Comparison of ENCODE assay signal across 9 mouse cellular contexts in the genomic region with DNA sequence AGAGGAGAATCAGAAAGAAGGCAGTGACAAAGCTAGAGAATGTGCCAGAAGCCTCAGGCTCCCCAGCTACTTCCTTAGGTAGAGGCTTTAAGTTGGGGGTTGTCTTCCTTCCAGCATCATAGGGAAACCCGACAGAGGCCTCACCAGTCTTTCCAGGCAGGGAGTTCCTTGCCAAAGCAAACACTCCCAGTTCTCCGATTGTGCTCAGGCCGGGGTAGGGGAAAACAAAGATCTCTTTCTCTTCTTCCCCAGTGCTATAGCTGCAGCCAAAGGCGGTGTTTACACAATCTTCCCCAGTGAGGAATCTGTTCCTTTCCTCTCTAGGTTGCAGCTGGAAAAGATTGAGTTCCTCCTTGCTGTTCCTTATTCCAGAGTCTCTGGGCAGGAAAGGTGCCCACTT. TPM values are rescaled to one million over a fixed set of nuclear protein-coding genes. Genes with fewer than 3 reads are reported as not detected.
DNase-seq lines count a peak whose midpoint lies in the region; ATAC-seq and TF ChIP-seq lines count a peak whose summit lies in the region.
"Had no signal": no experiment of that assay in that cellular context is flagged by ENCODE, and none has a peak within 500 bp of the region (broad histone marks: within the 10 kb centered on the region; RNA-seq: fewer than 3 reads in every experiment).

No protein-coding gene starts in this region.

- no peak overlapping the region for H3K4me3 ChIP-seq in liver, adult 2 months (ENCODE audit: insufficient read depth, low read depth, low read length)
- no peak overlapping the region for H3K4me3 ChIP-seq in liver, embryonic 11.5 days (ENCODE audit: low read depth, low read length)
- no peak overlapping the region for H3K4me3 ChIP-seq in hindbrain, embryonic 14.5 days (replicated peaks; ENCODE audit: low read length)
- H3K4me3 ChIP-seq in midbrain, embryonic 13.5 days (replicated peaks): no peak overlapping the region
- H3K4me3 ChIP-seq: megakaryocyte, embryonic 14.5 days had no signal

- H3K36me3 ChIP-seq in liver, adult 2 months (ENCODE audit: control insufficient read depth, insufficient read depth, low read length): peaks cover 6% of the 10 kb centered on the region
- H3K36me3 ChIP-seq in liver, embryonic 11.5 days (ENCODE audit: control insufficient read depth, insufficient read depth, low read length): peaks cover 2% of the 10 kb centered on the region; the same call in 1 of the 2 replicates
- H3K36me3 ChIP-seq in hindbrain, embryonic 14.5 days (replicated peaks; ENCODE audit: control insufficient read depth, insufficient read depth): peaks cover 13% of the 10 kb centered on the region
- H3K36me3 ChIP-seq in midbrain, embryonic 13.5 days: peaks cover 13% of the 10 kb centered on the region

- 9% methylated on average over 4 of the region's 4 CpGs for WGBS in liver, adult 2 months
- WGBS in liver, embryonic 11.5 days: 47% methylated on average over 4 of the region's 4 CpGs
- 13% methylated on average over 4 of the region's 4 CpGs for WGBS in hindbrain, embryonic 14.5 days
- 18% methylated on average over 4 of the region's 4 CpGs for WGBS in midbrain, embryonic 13.5 days

- no peak overlapping the region for H3K4me2 ChIP-seq in liver, embryonic 11.5 days
- H3K4me2 ChIP-seq in hindbrain, embryonic 14.5 days (replicated peaks): no peak overlapping the region
- H3K4me2 ChIP-seq in midbrain, embryonic 13.5 days (replicated peaks): no peak overlapping the region

- ATAC-seq in liver, embryonic 11.5 days (replicated peaks; ENCODE audit: low FRiP score): no peak
- peak; percentile 37; the same call in 1 of the 2 replicates for ATAC-seq in hindbrain, embryonic 14.5 days (ENCODE audit: low FRiP score)
- no peak for ATAC-seq in midbrain, embryonic 13.5 days

- no peak for TF ChIP-seq CTCF in liver, adult 2 months (IDR thresholded peaks at IDR 0.05; ENCODE audit: low read depth, low read length)

- H3K4me1 ChIP-seq in liver, adult 2 months (ENCODE audit: control insufficient read depth, insufficient read depth, low read length): peaks cover 12% of the 10 kb centered on the region
- no peaks in the 10 kb centered on the region for H3K4me1 ChIP-seq in liver, embryonic 11.5 days (replicated peaks; ENCODE audit: control insufficient read depth, insufficient read depth, low read length)
- H3K4me1 ChIP-seq in hindbrain, embryonic 14.5 days (replicated peaks; ENCODE audit: control insufficient read depth, insufficient read depth, low read length): peaks cover 11% of the 10 kb centered on the region; the same call in 1 of the 2 replicates
- H3K4me1 ChIP-seq in midbrain, embryonic 13.5 days (replicated peaks): 0 out of 2 replicates have a peak, but pooled peaks cover 3% of the 10 kb centered on the region

- peak; percentile 45 for DNase-seq in liver, adult 2 months (ENCODE audit: extremely low read depth, low read depth, low spot score)
- DNase-seq in liver, embryonic 11.5 days (ENCODE audit: low spot score): no peak
- DNase-seq in fat pad, adult 2 months (ENCODE audit: extremely low read depth, low read depth, low spot score): peak; percentile 95
- DNase-seq in hindbrain, embryonic 14.5 days (ENCODE audit: low spot score): peak; percentile 52
- no peak for DNase-seq in cerebellum, postnatal 25 days
- DNase-seq in layer of hippocampus, adult 9-11 months: no peak
- DNase-seq in urinary bladder, adult 2 months (ENCODE audit: low spot score): no peak

- no peaks in the 10 kb centered on the region for H3K79me2 ChIP-seq in liver, adult 2 months (ENCODE audit: control insufficient read depth, insufficient read depth, low read length)

- H3K27me3 ChIP-seq in liver, adult 2 months (ENCODE audit: control insufficient read depth, insufficient read depth, low read length): no peaks in the 10 kb centered on the region
- H3K27me3 ChIP-seq in liver, embryonic 11.5 days (replicated peaks; ENCODE audit: control insufficient read depth, insufficient read depth, low read length): no peaks in the 10 kb centered on the region
- no peaks in the 10 kb centered on the region for H3K27me3 ChIP-seq in hindbrain, embryonic 14.5 days (ENCODE audit: control insufficient read depth, insufficient read depth, low read length)
- no peaks in the 10 kb centered on the region for H3K27me3 ChIP-seq in midbrain, embryonic 13.5 days

- no peaks in the 10 kb centered on the region for H3K9me3 ChIP-seq in liver, embryonic 11.5 days (ENCODE audit: control insufficient read depth, low read length)
- no peaks in the 10 kb centered on the region for H3K9me3 ChIP-seq in hindbrain, embryonic 14.5 days (ENCODE audit: control insufficient read depth, low read length)
- H3K9me3 ChIP-seq in midbrain, embryonic 13.5 days: no peaks in the 10 kb centered on the region
- H3K9me3 ChIP-seq: megakaryocyte, embryonic 14.5 days had no signal

- H3K27ac ChIP-seq in liver, adult 2 months (replicated peaks; ENCODE audit: insufficient read depth, low read depth, low read length): no peak overlapping the region
- H3K27ac ChIP-seq in liver, embryonic 11.5 days (ENCODE audit: low read depth, low read length): no peak overlapping the region
- peak overlapping the region; percentile 79 for H3K27ac ChIP-seq in hindbrain, embryonic 14.5 days
- peak overlapping the region; percentile 51 for H3K27ac ChIP-seq in midbrain, embryonic 13.5 days

- TF ChIP-seq POLR2A in liver, adult 2 months (IDR thresholded peaks at IDR 0.05; ENCODE audit: extremely low read depth, insufficient read depth, low read length): no peak

- H3K9ac ChIP-seq in liver, adult 2 months (ENCODE audit: low read depth, low read length): no peak overlapping the region
- no peak overlapping the region for H3K9ac ChIP-seq in liver, embryonic 11.5 days (ENCODE audit: low read depth, low read length)
- H3K9ac ChIP-seq in hindbrain, embryonic 14.5 days: no peak overlapping the region
- H3K9ac ChIP-seq in midbrain, embryonic 13.5 days (replicated peaks): no peak overlapping the region

RNA-seq across cellular contexts. Expression of gene Atp5g2, which starts 15.5 kb away (rescaled TPM):
- 149 and 181 TPM in 2 replicates for total RNA-seq in liver, adult 2 months (2014; rRNA removed)
- polyA plus RNA-seq in liver, adult 2 months (2012; rRNA removed): 342 and 359 TPM in 2 replicates
- 60.2 and 74.2 TPM in 2 replicates for polyA plus RNA-seq in liver, embryonic 11.5 days (2014; fragmentation: Nextera tagmentation; extraction: Ambion mirVana)
- polyA plus RNA-seq in hindbrain, embryonic 14.5 days (2014; fragmentation: Nextera tagmentation; extraction: Ambion mirVana): 47.5 and 63.4 TPM in 2 replicates
- polyA plus RNA-seq in midbrain, embryonic 13.5 days (2015; fragmentation: Nextera tagmentation; extraction: Ambion mirVana): 58.9 and 59.1 TPM in 2 replicates
- 363 and 422 TPM in 2 replicates for polyA plus RNA-seq in urinary bladder, adult 2 months (2012; rRNA removed)

RNA-seq across cellular contexts. Expression of gene Atf7, which starts 31.4 kb away (rescaled TPM):
- 10.1 and 12.6 TPM in 2 replicates for total RNA-seq in liver, adult 2 months (2014; rRNA removed)
- 27.8 and 41.1 TPM in 2 replicates for polyA plus RNA-seq in liver, adult 2 months (2012; rRNA removed)
- 14.4 and 17.1 TPM in 2 replicates for polyA plus RNA-seq in liver, embryonic 11.5 days (2014; fragmentation: Nextera tagmentation; extraction: Ambion mirVana)
- 13.7 and 16.7 TPM in 2 replicates for polyA plus RNA-seq in hindbrain, embryonic 14.5 days (2014; fragmentation: Nextera tagmentation; extraction: Ambion mirVana)
- 15.9 and 22.1 TPM in 2 replicates for polyA plus RNA-seq in midbrain, embryonic 13.5 days (2015; fragmentation: Nextera tagmentation; extraction: Ambion mirVana)
- polyA plus RNA-seq in urinary bladder, adult 2 months (2012; rRNA removed): 71.2 and 80.6 TPM in 2 replicates

RNA-seq across cellular contexts. Expression of gene Gm28047, which starts 31.8 kb away (rescaled TPM):
- total RNA-seq in liver, adult 2 months (2014; rRNA removed): not detected in 2 replicates
- not detected in 2 replicates for polyA plus RNA-seq in liver, adult 2 months (2012; rRNA removed)
- not detected in 2 replicates for polyA plus RNA-seq in liver, embryonic 11.5 days (2014; fragmentation: Nextera tagmentation; extraction: Ambion mirVana)
- polyA plus RNA-seq in hindbrain, embryonic 14.5 days (2014; fragmentation: Nextera tagmentation; extraction: Ambion mirVana): not detected in 2 replicates
- polyA plus RNA-seq in midbrain, embryonic 13.5 days (2015; fragmentation: Nextera tagmentation; extraction: Ambion mirVana): not detected in 2 replicates
- polyA plus RNA-seq in urinary bladder, adult 2 months (2012; rRNA removed): 0.10 and 0.17 TPM in 2 replicates

Comparison
In these comparisons a context has a peak if more than half of its experiments do, and no peak if none do; other contexts are left out.
1. DNase-seq: peak in liver, adult 2 months (single experiment), fat pad, adult 2 months (single experiment) and hindbrain, embryonic 14.5 days (single experiment); none in liver, embryonic 11.5 days (single experiment), cerebellum, postnatal 25 days (0 of 2), layer of hippocampus, adult 9-11 months (single experiment) and urinary bladder, adult 2 months (single experiment).
2. H3K27ac ChIP-seq: peak in hindbrain, embryonic 14.5 days (single experiment) and midbrain, embryonic 13.5 days (single experiment); none in liver, adult 2 months (single experiment) and liver, embryonic 11.5 days (single experiment).